Mouse (Mus musculus) kidney, adult 11 months (tissue): Measurements from ENCODE around the gene Slc41a3.
"Not testable (repeated sequence)": the region's sequence is repeated elsewhere in the genome, so short reads cannot be mapped to it uniquely, and the experiment has no call there.

ENCODE experiments used
- DNase-seq: peaks from one replicate; pipeline ENCODE4 v3.0.0; 2022

Gene Slc41a3

GRCm38 (mm10) chr6:90625207-90625994 is 20.9 kb downstream of the Slc41a3 start:
- DNase-seq, result no peak

GRCm38 (mm10) chr6:90627556-90627955 is 23.0 kb downstream of the Slc41a3 start:
- no peak for DNase-seq

GRCm38 (mm10) chr6:90629506-90629905 is 25.0 kb downstream of the Slc41a3 start:
- no peak for DNase-seq

- DNase-seq, result no peak
Observed at GRCm38 (mm10) chr6:90630427-90630826, 25.9 kb downstream of the Slc41a3 start.

GRCm38 (mm10) chr6:90632526-90632925 is 28.0 kb downstream of the Slc41a3 start:
- DNase-seq, result not testable (repeated sequence)

- DNase-seq, result no peak
Observed at GRCm38 (mm10) chr6:90635081-90635480, 30.6 kb downstream of the Slc41a3 start.

- DNase-seq, result no peak
Observed at GRCm38 (mm10) chr6:90635611-90636010, 31.1 kb downstream of the Slc41a3 start.

- DNase-seq, result no peak
Observed at GRCm38 (mm10) chr6:90643057-90643456, 38.5 kb downstream of the Slc41a3 start.

- DNase-seq, result no peak
Observed at GRCm38 (mm10) chr6:90644965-90645364, 40.4 kb downstream of the Slc41a3 start.

GRCm38 (mm10) chr6:90648391-90648790 is 43.9 kb downstream of the Slc41a3 start:
- DNase-seq, result no peak

GRCm38 (mm10) chr6:90649279-90649678 is 44.8 kb downstream of the Slc41a3 start:
- DNase-seq, result no peak

GRCm38 (mm10) chr6:90650634-90651033 is 46.1 kb downstream of the Slc41a3 start:
- no peak for DNase-seq

- DNase-seq, result peak; percentile 50
Observed at GRCm38 (mm10) chr6:90653736-90654135, 49.2 kb downstream of the Slc41a3 start.

- not testable (repeated sequence) for DNase-seq
Observed at GRCm38 (mm10) chr6:90656344-90656850, 51.9 kb downstream of the Slc41a3 start.

- no peak for DNase-seq
Observed at GRCm38 (mm10) chr6:90659913-90660312, 55.4 kb downstream of the Slc41a3 start.

- no peak for DNase-seq
Observed at GRCm38 (mm10) chr6:90660398-90661028, 56.0 kb downstream of the Slc41a3 start.

GRCm38 (mm10) chr6:90661029-90661399 is 56.5 kb downstream of the Slc41a3 start:
- DNase-seq, result no peak

- DNase-seq, result no peak
Observed at GRCm38 (mm10) chr6:90662148-90662547, 57.6 kb downstream of the Slc41a3 start.

GRCm38 (mm10) chr6:90663736-90664135 is 59.2 kb downstream of the Slc41a3 start:
- peak; percentile 13 for DNase-seq

GRCm38 (mm10) chr6:90668693-90669092 is 64.2 kb downstream of the Slc41a3 start:
- no peak for DNase-seq

- peak; percentile 31 for DNase-seq
Observed at GRCm38 (mm10) chr6:90678759-90679158, 74.2 kb downstream of the Slc41a3 start.

- DNase-seq, result no peak
Observed at GRCm38 (mm10) chr6:90680401-90680800, 75.9 kb downstream of the Slc41a3 start.

- DNase-seq, result peak; percentile 40
Observed at GRCm38 (mm10) chr6:90683831-90684532, 79.5 kb downstream of the Slc41a3 start.

- DNase-seq, result no peak
Observed at GRCm38 (mm10) chr6:90686812-90687211, 82.3 kb downstream of the Slc41a3 start.
